Mouse (Mus musculus) embryonic facial prominence, embryonic 12.5 days (tissue): ENCODE results near the gene Nkx2-3. TPM values are rescaled to one million over a fixed set of nuclear protein-coding genes. Genes with fewer than 3 reads are reported as not detected.

Experiments used
- ATAC-seq: fragments of 200-750 bp; cut with Nextera tagmentation; 2 replicates; pipeline ENCODE4 v1.8.0; 2017; ENCODE audit not compliant: insufficient number of reproducible peaks, insufficient read depth, low FRiP score, low TSS enrichment
- H3K27ac ChIP-seq: fragments of 300-500 bp; sonication (generic); 2 replicates; pipeline ENCODE4 v1.5.1; 2016; ENCODE audit warnings: mild to moderate bottlenecking
- H3K27me3 ChIP-seq: fragments of 300-500 bp; sonication (generic); 2 replicates; pipeline ENCODE4 v1.6.1; 2016; ENCODE audit warnings: mild to moderate bottlenecking, moderate library complexity
- H3K36me3 ChIP-seq: fragments of 300-500 bp; sonication (generic); 2 replicates; pipeline ENCODE4 v1.6.1; 2016; ENCODE audit warnings: mild to moderate bottlenecking
- H3K4me1 ChIP-seq: fragments of 300-500 bp; sonication (generic); 2 replicates; pipeline ENCODE4 v1.6.1; 2016
- H3K4me2 ChIP-seq: fragments of 300-500 bp; sonication (generic); replicated peaks from 2 replicates; pipeline ENCODE4 v1.6.1; 2016; ENCODE audit warnings: mild to moderate bottlenecking, moderate library complexity
- H3K4me3 ChIP-seq: fragments of 300-500 bp; sonication (generic); 2 replicates; pipeline ENCODE4 v1.5.1; 2016; ENCODE audit warnings: mild to moderate bottlenecking
- H3K9ac ChIP-seq: fragments of 300-500 bp; sonication (generic); 2 replicates; pipeline ENCODE4 v1.6.1; 2016; ENCODE audit warnings: mild to moderate bottlenecking, moderate library complexity
- H3K9me3 ChIP-seq: fragments of 300-500 bp; sonication (generic); 2 replicates; pipeline ENCODE4 v1.6.1; 2016; ENCODE audit warnings: mild to moderate bottlenecking, moderate library complexity
- WGBS: fragments of 180-500 bp; shearing (Covaris S2); methylation state at CpG from one replicate; pipeline ENCODE4 v1.1.7; 2016; 5-methylcytosine and 5-hydroxymethylcytosine counted together
- polyA plus RNA-seq: library from polyadenylated mRNA; unstranded; fragments of >200 nt; fragmentation: Nextera tagmentation; extraction: Ambion mirVana; gene quantifications from 2 replicates; pipeline ENCODE4 v1.2.1, GENCODE M21; 2016

Gene Nkx2-3
- polyA plus RNA-seq, 1 experiment from 2014 or later: 3.6 TPM

DNA sequence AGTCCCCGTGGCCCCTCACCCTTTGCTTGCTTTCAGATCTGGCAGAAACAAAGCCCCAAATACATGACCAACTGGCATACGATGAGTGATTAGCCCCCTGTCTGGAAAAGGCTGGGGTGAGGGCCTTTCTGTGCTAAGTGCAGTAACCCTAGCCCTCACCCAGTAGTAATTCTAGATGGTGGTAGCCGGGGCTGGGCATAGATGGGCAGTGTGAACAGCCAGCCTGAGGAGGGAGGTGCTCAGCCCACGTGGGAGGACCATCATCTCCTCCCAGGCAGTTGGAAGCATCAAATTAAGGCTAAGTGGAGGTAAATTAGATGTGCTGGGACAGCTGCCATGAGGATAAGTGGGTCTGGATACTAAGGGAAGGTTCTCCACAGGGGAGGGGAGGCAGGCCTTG, 17.0 kb downstream of the Nkx2-3 start:
- H3K36me3 ChIP-seq: no peaks in the 10 kb centered on the region
- no peak overlapping the region for H3K4me3 ChIP-seq
- WGBS: 48% methylated on average over 4 of the region's 4 CpGs
- no peak overlapping the region for H3K27ac ChIP-seq
- ATAC-seq: 0 out of 2 replicates have a peak, but pooled peaks have one; percentile 52
- no peaks in the 10 kb centered on the region for H3K4me1 ChIP-seq
- H3K27me3 ChIP-seq: peaks cover 10% of the 10 kb centered on the region
- no peak overlapping the region for H3K9ac ChIP-seq
- no peaks in the 10 kb centered on the region for H3K9me3 ChIP-seq
- no peak overlapping the region for H3K4me2 ChIP-seq

DNA sequence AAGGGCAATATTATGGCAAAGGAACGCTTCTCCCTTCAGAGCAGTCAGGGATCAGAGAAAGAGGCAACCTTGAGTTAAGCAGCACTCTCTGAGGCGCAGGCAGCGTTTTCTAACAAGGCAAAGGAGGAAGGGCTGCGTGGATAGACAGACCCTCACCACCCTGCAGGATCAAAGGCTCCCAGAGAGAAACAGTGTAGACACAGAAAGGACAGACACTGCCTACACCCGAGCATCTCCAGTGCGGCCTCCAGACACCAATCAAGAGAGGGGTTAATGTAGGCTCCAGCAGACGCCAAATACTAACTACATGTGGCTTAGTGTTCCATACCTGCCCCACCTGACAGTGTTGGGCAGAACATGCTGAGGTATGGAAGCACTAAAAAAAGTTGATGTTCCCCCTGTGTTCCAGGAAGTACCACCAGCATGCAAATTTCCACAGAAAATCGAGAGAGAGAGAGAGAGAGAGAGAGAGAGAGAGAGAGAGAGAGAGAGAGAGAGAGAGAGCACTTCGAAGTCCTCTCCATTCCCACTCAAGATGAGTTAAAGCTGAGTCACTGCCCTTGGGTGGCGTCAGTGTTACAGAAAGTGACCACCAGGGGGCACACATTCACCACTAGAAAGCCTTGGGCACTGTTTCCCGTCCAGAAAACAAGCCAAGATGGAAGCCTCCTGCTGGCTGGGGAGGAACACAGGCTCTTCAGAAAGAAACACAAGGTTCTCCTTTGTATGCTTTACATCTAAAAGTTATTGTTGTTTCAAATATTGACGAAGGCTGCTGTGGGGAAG, 18.5 kb downstream of the Nkx2-3 start:
- Histone ChIP-seq H3K9me3 (no peaks in the 10 kb centered on the region), H3K4me1 (no peaks in the 10 kb centered on the region), H3K4me3 (no peak overlapping the region), H3K4me2 (no peak overlapping the region), H3K27ac (no peak overlapping the region), H3K9ac (no peak overlapping the region), H3K27me3 (0 out of 2 replicates have a peak, but pooled peaks cover 3% of the 10 kb centered on the region), H3K36me3 (no peaks in the 10 kb centered on the region)
- WGBS: 23% methylated on average over 12 of the region's 12 CpGs
- ATAC-seq: no peak

DNA sequence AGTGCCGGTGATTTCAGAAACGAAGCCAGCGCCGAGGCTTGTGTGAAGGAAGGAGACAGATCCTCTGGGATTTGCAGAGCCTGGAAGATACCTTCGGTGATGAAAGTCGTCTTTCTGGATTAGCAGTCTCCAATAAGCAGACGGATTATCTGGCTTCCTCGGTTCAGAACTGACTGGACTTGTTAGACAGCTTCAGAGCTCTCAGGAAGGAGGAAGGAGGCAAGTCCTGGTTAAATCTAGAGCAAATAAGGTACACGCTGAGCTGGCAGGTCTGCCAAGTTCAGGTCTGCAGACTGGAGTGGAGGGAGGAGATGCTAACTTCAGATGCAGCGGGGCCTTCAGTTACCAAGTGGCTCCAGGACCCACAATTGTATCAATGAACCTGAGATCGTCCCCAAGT, 29.7 kb downstream of the Nkx2-3 start:
- no peak overlapping the region for H3K4me3 ChIP-seq
- no peaks in the 10 kb centered on the region for H3K36me3 ChIP-seq
- no peak overlapping the region for H3K4me2 ChIP-seq
- 65% methylated on average over 11 of the region's 11 CpGs for WGBS
- H3K27ac ChIP-seq: no peak overlapping the region
- no peak overlapping the region for H3K9ac ChIP-seq
- H3K9me3 ChIP-seq: no peaks in the 10 kb centered on the region
- no peak for ATAC-seq
- no peaks in the 10 kb centered on the region for H3K27me3 ChIP-seq
- H3K4me1 ChIP-seq: no peaks in the 10 kb centered on the region

DNA sequence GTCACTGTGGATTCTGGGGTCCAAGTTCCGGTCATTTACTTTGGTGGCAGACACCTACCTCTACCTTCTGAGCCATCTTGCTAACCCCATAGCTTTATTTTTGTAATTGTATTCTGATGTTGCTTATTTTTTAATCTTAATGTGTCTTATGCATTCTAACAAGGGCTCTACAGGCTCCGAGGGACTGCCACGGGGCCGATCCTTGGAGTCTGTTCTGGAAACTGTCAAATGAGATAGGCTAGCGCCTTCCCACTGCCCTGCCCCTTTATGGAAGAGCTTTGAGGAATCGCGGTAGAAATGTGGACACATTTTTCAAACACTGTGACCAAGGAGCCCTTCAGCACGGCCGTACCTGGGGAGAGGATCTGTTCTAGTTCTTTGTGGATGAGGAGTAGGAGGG, 30.7 kb downstream of the Nkx2-3 start:
- H3K4me2 ChIP-seq: no peak overlapping the region
- no peak overlapping the region for H3K9ac ChIP-seq
- no peak overlapping the region for H3K4me3 ChIP-seq
- H3K36me3 ChIP-seq: no peaks in the 10 kb centered on the region
- no peak overlapping the region for H3K27ac ChIP-seq
- H3K9me3 ChIP-seq: no peaks in the 10 kb centered on the region
- ATAC-seq: no peak
- no peaks in the 10 kb centered on the region for H3K4me1 ChIP-seq
- 84% methylated on average over 9 of the region's 9 CpGs for WGBS
- H3K27me3 ChIP-seq: no peaks in the 10 kb centered on the region

DNA sequence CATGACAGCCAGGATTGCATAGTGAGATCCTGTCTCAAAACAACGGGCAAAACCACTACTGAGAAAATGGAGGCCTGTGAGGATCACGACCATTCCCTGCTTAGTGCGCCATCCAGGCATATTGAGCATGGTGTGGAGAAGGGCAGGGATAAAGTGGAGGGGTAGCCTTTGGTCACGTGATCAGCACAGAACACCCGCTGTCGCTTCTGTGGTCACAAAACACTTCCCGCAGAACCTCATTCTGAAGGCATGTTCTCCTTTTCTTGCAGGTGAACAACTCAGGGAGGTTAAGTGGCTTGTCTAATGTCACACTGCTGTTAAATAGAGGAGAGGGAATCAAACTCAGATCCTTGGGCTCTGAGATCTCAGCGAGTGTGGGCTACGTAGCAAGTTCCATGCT, 33.4 kb downstream of the Nkx2-3 start:
- no peaks in the 10 kb centered on the region for H3K27me3 ChIP-seq
- no peaks in the 10 kb centered on the region for H3K9me3 ChIP-seq
- no peak overlapping the region for H3K9ac ChIP-seq
- no peaks in the 10 kb centered on the region for H3K4me1 ChIP-seq
- no peak overlapping the region for H3K4me3 ChIP-seq
- no peak for ATAC-seq
- H3K36me3 ChIP-seq: no peaks in the 10 kb centered on the region
- no peak overlapping the region for H3K4me2 ChIP-seq
- H3K27ac ChIP-seq: no peak overlapping the region
- 90% methylated on average over 9 of the region's 9 CpGs for WGBS

DNA sequence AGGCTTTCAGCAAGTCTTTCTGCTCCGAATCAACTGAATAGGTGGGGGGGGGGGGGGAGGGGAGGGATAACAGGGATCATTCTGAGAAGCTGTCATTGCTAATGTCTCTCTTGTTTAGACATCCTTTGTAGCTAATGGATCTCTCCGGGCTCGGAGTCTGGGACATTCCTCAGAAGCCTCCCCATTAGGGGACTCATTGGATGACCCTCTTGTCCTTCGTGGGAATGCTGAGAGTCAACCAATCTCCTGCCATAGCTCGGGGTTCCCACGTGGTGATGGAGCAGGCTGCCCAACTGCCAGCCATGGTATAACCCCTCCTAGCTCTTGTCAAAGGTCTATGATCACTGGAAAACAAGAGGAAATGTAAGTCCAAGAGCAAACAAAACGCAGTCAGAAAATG, 34.7 kb downstream of the Nkx2-3 start:
- Histone ChIP-seq H3K9ac (no peak overlapping the region), H3K36me3 (no peaks in the 10 kb centered on the region), H3K9me3 (no peaks in the 10 kb centered on the region), H3K4me3 (no peak overlapping the region), H3K27me3 (0 out of 2 replicates have a peak, but pooled peaks cover 4% of the 10 kb centered on the region), H3K27ac (no peak overlapping the region), H3K4me1 (no peaks in the 10 kb centered on the region), H3K4me2 (no peak overlapping the region)
- WGBS: 61% methylated on average over 7 of the region's 7 CpGs
- ATAC-seq: no peak

DNA sequence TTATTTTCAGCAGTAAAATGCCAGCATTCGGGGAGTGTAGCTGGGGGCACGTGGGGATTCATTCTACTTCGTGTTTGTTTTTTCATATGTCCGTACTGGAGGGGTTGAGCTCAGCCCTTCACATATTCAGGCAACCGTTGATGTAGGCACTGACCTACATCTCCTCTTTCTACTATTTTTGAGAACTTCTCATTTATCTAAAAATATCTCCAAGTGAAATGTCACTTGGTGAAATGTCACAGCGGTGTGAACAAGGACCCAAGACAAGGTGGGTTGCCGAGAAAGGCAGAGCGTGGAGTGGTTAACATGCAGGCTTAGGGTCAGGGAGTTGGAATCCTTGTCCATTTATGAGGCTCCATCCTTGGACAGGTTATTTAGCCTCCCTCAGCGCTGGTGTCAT, 35.1 kb downstream of the Nkx2-3 start:
- Histone ChIP-seq H3K9me3 (no peaks in the 10 kb centered on the region), H3K4me3 (no peak overlapping the region), H3K9ac (no peak overlapping the region), H3K4me1 (no peaks in the 10 kb centered on the region), H3K27ac (no peak overlapping the region), H3K4me2 (no peak overlapping the region), H3K27me3 (0 out of 2 replicates have a peak, but pooled peaks cover 4% of the 10 kb centered on the region), H3K36me3 (no peaks in the 10 kb centered on the region)
- WGBS: 88% methylated on average over 9 of the region's 9 CpGs
- ATAC-seq: no peak

DNA sequence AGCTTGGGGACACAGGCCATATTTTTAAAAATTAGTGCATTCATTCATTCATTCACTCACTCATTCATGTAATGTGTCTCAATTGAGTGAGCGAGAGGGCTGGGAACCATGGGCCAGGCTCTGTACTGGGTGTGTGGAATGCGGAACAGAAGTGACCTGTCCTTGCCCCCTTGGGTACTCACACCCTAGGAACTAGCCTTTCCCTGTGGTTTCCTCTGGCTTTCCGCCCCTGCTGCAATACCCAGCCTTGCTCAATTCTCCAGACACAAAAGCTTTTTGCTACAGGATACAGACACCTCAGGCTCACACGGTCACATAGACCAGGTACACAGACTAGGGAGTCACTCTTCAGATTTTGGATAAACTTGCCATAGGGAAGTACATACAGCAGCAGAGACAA, 36.2 kb downstream of the Nkx2-3 start:
- Histone ChIP-seq H3K27me3 (0 out of 2 replicates have a peak, but pooled peaks cover 7% of the 10 kb centered on the region), H3K4me2 (no peak overlapping the region), H3K36me3 (no peaks in the 10 kb centered on the region), H3K27ac (no peak overlapping the region), H3K9me3 (no peaks in the 10 kb centered on the region), H3K4me1 (no peaks in the 10 kb centered on the region), H3K4me3 (no peak overlapping the region), H3K9ac (no peak overlapping the region)
- 86% methylated on average over 4 of the region's 4 CpGs for WGBS
- no peak for ATAC-seq

DNA sequence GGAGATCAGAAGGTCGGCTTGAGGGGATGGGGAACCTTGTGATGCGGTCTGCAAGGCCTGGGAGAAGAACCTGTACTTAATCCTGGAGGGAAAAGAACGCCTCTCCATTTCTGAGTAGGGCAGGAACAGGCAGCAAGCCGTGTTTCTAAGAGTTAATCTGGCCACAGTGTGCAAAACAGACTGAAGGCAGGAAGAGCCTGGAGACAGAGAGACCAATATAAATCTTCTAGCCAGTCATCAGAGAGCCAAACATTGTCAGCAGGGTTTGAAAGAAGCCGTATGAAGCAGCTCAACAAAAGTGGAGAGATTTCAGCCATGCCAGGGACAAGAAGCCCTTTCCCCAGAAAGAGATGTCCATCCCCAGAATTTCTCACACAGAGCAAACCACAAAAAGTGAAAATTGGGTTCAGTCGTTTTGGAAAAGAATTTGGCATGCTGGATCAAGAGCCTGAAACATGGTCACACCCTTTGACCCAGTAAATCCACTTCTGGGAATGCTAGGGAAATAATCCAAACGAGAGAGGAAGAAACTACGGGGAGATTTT, 39.2 kb downstream of the Nkx2-3 start:
- 62% methylated on average over 8 of the region's 8 CpGs for WGBS
- Histone ChIP-seq H3K9ac (no peak overlapping the region), H3K36me3 (no peaks in the 10 kb centered on the region)

DNA sequence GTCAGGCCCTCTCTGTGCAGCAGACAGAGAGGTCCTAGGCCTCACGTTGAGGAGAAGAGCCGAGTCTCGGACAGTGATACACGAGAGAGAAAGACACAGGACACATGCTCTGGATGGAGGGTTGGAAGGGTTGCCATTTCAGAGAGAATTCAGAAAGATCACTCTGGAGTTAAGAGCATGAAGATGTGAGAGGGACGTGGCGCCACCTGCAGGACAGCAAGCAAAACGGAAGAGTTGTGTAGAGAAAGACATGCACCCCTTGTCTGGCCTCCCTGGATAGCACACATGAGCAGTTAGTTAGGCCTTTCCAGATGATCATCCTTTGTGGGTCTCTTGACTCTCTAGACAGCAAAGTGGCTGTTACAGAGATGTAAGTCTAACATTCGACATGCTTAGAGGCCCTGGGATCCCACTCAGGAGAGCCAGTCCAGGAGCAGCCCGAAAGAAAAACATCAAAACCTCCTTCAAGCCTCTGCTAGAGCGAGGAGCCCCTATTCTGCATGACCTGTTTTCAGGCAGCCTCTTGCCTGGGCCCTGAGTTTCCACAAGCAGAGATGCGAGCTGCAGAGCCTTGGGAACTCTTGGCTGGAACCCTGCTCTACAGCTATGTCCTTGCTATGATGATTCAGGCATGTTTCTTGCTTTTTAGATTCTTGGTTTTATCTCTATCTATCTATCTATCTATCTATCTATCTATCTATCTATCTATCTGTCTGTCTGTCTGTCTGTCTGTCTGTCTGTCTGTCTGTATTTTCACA, 43.8 kb downstream of the Nkx2-3 start:
- Histone ChIP-seq H3K4me3 (no peak overlapping the region), H3K4me2 (no peak overlapping the region), H3K36me3 (no peaks in the 10 kb centered on the region), H3K4me1 (no peaks in the 10 kb centered on the region), H3K27ac (no peak overlapping the region), H3K9me3 (no peaks in the 10 kb centered on the region), H3K9ac (no peak overlapping the region), H3K27me3 (0 out of 2 replicates have a peak, but pooled peaks cover 12% of the 10 kb centered on the region)
- 40% methylated on average over 11 of the region's 11 CpGs for WGBS
- ATAC-seq: no peak

More for the DNA sequence above, 39.2 kb downstream of the Nkx2-3 start:
- Histone ChIP-seq H3K27ac (no peak overlapping the region), H3K4me2 (no peak overlapping the region), H3K4me1 (no peaks in the 10 kb centered on the region), H3K9me3 (no peaks in the 10 kb centered on the region), H3K4me3 (no peak overlapping the region), H3K27me3 (0 out of 2 replicates have a peak, but pooled peaks cover 13% of the 10 kb centered on the region)
- no peak for ATAC-seq

DNA sequence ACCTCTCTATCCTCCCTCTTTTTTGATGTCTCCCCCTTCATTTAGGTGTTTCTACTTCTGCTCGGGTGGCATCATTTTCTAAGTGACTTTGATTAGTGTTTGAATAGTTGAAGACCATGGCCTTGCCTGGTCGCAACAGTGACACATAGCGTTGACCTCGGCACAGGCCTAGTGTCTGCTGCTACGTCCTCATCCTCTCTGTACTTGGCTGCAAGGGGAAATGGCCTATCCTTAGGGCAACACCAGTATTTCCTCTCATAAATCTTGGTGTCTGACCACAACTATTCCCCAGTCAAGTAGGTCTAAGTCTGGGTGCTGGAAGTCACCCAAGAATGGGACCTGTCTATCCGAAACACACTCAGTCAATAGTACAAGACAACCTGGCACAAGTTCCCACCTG, 47.5 kb downstream of the Nkx2-3 start:
- 0 out of 2 replicates have a peak, but pooled peaks cover 5% of the 10 kb centered on the region for H3K27me3 ChIP-seq
- no peak overlapping the region for H3K4me2 ChIP-seq
- no peak overlapping the region for H3K9ac ChIP-seq
- H3K9me3 ChIP-seq: no peaks in the 10 kb centered on the region
- H3K4me3 ChIP-seq: no peak overlapping the region
- H3K27ac ChIP-seq: no peak overlapping the region
- ATAC-seq: no peak
- WGBS: 84% methylated on average over 6 of the region's 6 CpGs
- H3K36me3 ChIP-seq: peaks cover 17% of the 10 kb centered on the region
- peaks cover 6% of the 10 kb centered on the region; the same call in 1 of the 2 replicates for H3K4me1 ChIP-seq

DNA sequence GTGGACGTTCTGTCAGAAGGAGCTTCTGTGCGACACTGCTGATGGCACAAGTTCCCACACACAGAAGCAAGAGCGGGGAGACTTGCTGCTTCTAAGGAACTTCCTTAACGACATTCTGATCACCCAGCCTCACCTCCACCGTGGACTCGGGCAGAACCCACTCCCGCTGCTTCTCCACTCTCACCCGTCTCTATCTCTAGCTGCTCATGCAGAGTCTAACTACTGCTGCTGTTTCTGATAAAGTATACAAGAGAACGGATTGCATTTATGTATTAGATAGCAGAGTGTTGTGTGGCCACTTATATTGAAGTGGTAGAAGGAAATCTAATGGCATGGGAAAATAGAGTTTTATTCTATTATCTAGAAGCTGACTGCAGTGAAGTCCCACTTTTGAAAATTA, 48.6 kb downstream of the Nkx2-3 start:
- Histone ChIP-seq H3K27ac (no peak overlapping the region), H3K27me3 (no peaks in the 10 kb centered on the region), H3K4me1 (peaks cover 6% of the 10 kb centered on the region; the same call in 1 of the 2 replicates), H3K9ac (no peak overlapping the region), H3K4me2 (no peak overlapping the region), H3K36me3 (peaks cover 19% of the 10 kb centered on the region), H3K4me3 (no peak overlapping the region), H3K9me3 (no peaks in the 10 kb centered on the region)
- WGBS: 88% methylated on average over 9 of the region's 9 CpGs
- ATAC-seq: no peak
